Mouse (Mus musculus) erythroblast, embryonic 14.5 days (primary cell): ENCODE measurements around the gene Slc23a2. TPM values are rescaled to one million over a fixed set of nuclear protein-coding genes. Genes with fewer than 3 reads are reported as not detected.

ENCODE experiments used
- H3K27me3 ChIP-seq: 2 replicates; pipeline ENCODE4 v1.6.1; 2012; ENCODE audit warnings: inconsistent platforms; ENCODE audit not compliant: control insufficient read depth
- H3K36me3 ChIP-seq: 2 replicates; pipeline ENCODE4 v1.6.1; 2012; ENCODE audit warnings: mild to moderate bottlenecking, inconsistent platforms; ENCODE audit not compliant: control insufficient read depth
- H3K4me1 ChIP-seq: 2 replicates; pipeline ENCODE4 v1.6.1; 2012; ENCODE audit warnings: inconsistent platforms; ENCODE audit not compliant: control insufficient read depth
- H3K4me3 ChIP-seq: replicated peaks from 2 replicates; pipeline ENCODE3; 2012; ENCODE audit warnings: moderate library complexity, mild to moderate bottlenecking, inconsistent platforms
- H3K9me3 ChIP-seq: 2 replicates; pipeline ENCODE4 v1.6.1; 2012; ENCODE audit warnings: low read length, inconsistent platforms, mixed read lengths; ENCODE audit not compliant: control insufficient read depth
- GATA1 ChIP-seq: IDR thresholded peaks from 2 replicates; pipeline ENCODE4 v1.6.1; 2012; ENCODE audit warnings: low read length, inconsistent platforms, mixed read lengths
- TAL1 ChIP-seq: IDR thresholded peaks from 3 replicates; pipeline ENCODE4 v1.6.1; 2012; ENCODE audit warnings: low read length, inconsistent platforms, mixed read lengths
- polyA plus RNA-seq: library from polyadenylated mRNA; stranded (reverse); fragments of >175 nt; gene quantifications from 2 replicates; pipeline ENCODE4 v1.2.3, GENCODE M21; 2012

Slc23a2 gene
- polyA plus RNA-seq, 1 experiment: not detected

GRCm38 (mm10) chr2:132034590-132035469, 110.1 kb downstream of the Slc23a2 start:
- Histone ChIP-seq H3K4me3 (no peak overlapping the region), H3K4me1 (peaks cover 25% of the 10 kb centered on the region), H3K36me3 (no peaks in the 10 kb centered on the region), H3K27me3 (peaks cover 16% of the 10 kb centered on the region), H3K9me3 (no peaks in the 10 kb centered on the region)
- TF ChIP-seq TAL1 (no peak), GATA1 (no peak)

- Histone ChIP-seq H3K4me3 (no peak overlapping the region), H3K9me3 (no peaks in the 10 kb centered on the region), H3K4me1 (peaks cover 35% of the 10 kb centered on the region), H3K27me3 (peaks cover 44% of the 10 kb centered on the region), H3K36me3 (no peaks in the 10 kb centered on the region)
- TF ChIP-seq TAL1 (no peak), GATA1 (no peak)
Measured at GRCm38 (mm10) chr2:132031364-132032095, 113.4 kb downstream of the Slc23a2 start.

GRCm38 (mm10) chr2:132030418-132031363, 114.2 kb downstream of the Slc23a2 start:
- Histone ChIP-seq H3K4me1 (peaks cover 35% of the 10 kb centered on the region), H3K36me3 (no peaks in the 10 kb centered on the region), H3K9me3 (no peaks in the 10 kb centered on the region), H3K27me3 (peaks cover 44% of the 10 kb centered on the region), H3K4me3 (peak overlapping the region; percentile 53)
- TF ChIP-seq GATA1: no peak
- TF ChIP-seq TAL1: no peak

GRCm38 (mm10) chr2:132029646-132030417, 115.1 kb downstream of the Slc23a2 start, which contains the start of gene Rassf2:
Rassf2 (minus strand) TSS chr2:132030258.
- Histone ChIP-seq H3K9me3 (no peaks in the 10 kb centered on the region), H3K36me3 (no peaks in the 10 kb centered on the region), H3K4me3 (peak within 1 kb of the TSS; percentile 53), H3K27me3 (peaks cover 44% of the 10 kb centered on the region), H3K4me1 (peaks cover 27% of the 10 kb centered on the region)
- TF ChIP-seq GATA1: no peak

GRCm38 (mm10) chr2:132028894-132029605, 115.9 kb downstream of the Slc23a2 start:
- H3K36me3 ChIP-seq: no peaks in the 10 kb centered on the region
- H3K9me3 ChIP-seq: no peaks in the 10 kb centered on the region
- TF ChIP-seq TAL1: no peak
- TF ChIP-seq GATA1: no peak
- peak overlapping the region; percentile 53 for H3K4me3 ChIP-seq
- H3K4me1 ChIP-seq: peaks cover 21% of the 10 kb centered on the region
- peaks cover 44% of the 10 kb centered on the region for H3K27me3 ChIP-seq

GRCm38 (mm10) chr2:132028107-132028506, 116.8 kb downstream of the Slc23a2 start:
- H3K9me3 ChIP-seq: no peaks in the 10 kb centered on the region
- TF ChIP-seq GATA1 (no peak), TAL1 (no peak)
- no peak overlapping the region for H3K4me3 ChIP-seq
- H3K36me3 ChIP-seq: no peaks in the 10 kb centered on the region
- H3K27me3 ChIP-seq: peaks cover 44% of the 10 kb centered on the region
- peaks cover 17% of the 10 kb centered on the region for H3K4me1 ChIP-seq

GRCm38 (mm10) chr2:132027366-132027765, 117.5 kb downstream of the Slc23a2 start:
- Histone ChIP-seq H3K9me3 (no peaks in the 10 kb centered on the region), H3K4me1 (peaks cover 17% of the 10 kb centered on the region), H3K4me3 (no peak overlapping the region), H3K27me3 (peaks cover 44% of the 10 kb centered on the region), H3K36me3 (no peaks in the 10 kb centered on the region)
- TF ChIP-seq TAL1: no peak
- no peak for TF ChIP-seq GATA1
